Mouse (Mus musculus) liver, embryonic 14.5 days (tissue): Measurements from ENCODE around the gene Tmem231. TPM values are rescaled to one million over a fixed set of nuclear protein-coding genes. Genes with fewer than 3 reads are reported as not detected.

Experiments
- ATAC-seq: fragments of 200-750 bp; cut with Nextera tagmentation; 2 replicates; pipeline ENCODE4 v1.8.0; 2017; ENCODE audit warnings: moderate number of reproducible peaks, mild to moderate bottlenecking, moderate library complexity; ENCODE audit not compliant: insufficient read depth
- DNase-seq, 3 experiments: peaks; one replicate each; pipeline ENCODE4 v3.0.0-alpha.2; 2012 to 2013; ENCODE audit warnings: low read depth in 3 of 3, low spot score in 3 of 3
- H3K27ac ChIP-seq: fragments of 300-500 bp; sonication (generic); 2 replicates; pipeline ENCODE4 v1.5.1; 2014; ENCODE audit warnings: moderate library complexity, mild to moderate bottlenecking, control low read depth, inconsistent platforms
- H3K27me3 ChIP-seq: fragments of 300-500 bp; sonication (generic); 2 replicates; pipeline ENCODE4 v1.6.1; 2014; ENCODE audit warnings: mild to moderate bottlenecking, low read length, moderate library complexity; ENCODE audit not compliant: control insufficient read depth, insufficient read depth
- H3K36me3 ChIP-seq: fragments of 300-500 bp; sonication (generic); replicated peaks from 2 replicates; pipeline ENCODE4 v1.6.1; 2014; ENCODE audit warnings: low read depth; ENCODE audit not compliant: control insufficient read depth, insufficient read depth
- H3K4me1 ChIP-seq, 2 experiments: fragments of 200-500 bp in 1 of 2; fragments of 300-500 bp in 1 of 2; sonication (generic) in 1 of 2; replicated peaks; 2 replicates each; pipeline ENCODE4 v1.6.1; 2012 to 2014; ENCODE audit warnings: antibody characterized with exemption in 1 of 2, inconsistent platforms in 1 of 2, low read length in 1 of 2; ENCODE audit not compliant: control insufficient read depth in 2 of 2, insufficient read depth in 2 of 2
- H3K4me2 ChIP-seq: fragments of 300-500 bp; sonication (generic); 2 replicates; pipeline ENCODE4 v1.6.1; 2014; ENCODE audit warnings: low read depth, mild to moderate bottlenecking, control low read depth, moderate library complexity
- H3K4me3 ChIP-seq, 2 experiments: fragments of 200-500 bp in 1 of 2; fragments of 300-500 bp in 1 of 2; sonication (generic) in 1 of 2; 2 replicates each; pipeline ENCODE4 v1.5.1; 2012 to 2014; ENCODE audit warnings: low read depth in 2 of 2, low read length in 2 of 2, mild to moderate bottlenecking in 2 of 2, control low read depth in 1 of 2, inconsistent platforms in 1 of 2, moderate library complexity in 1 of 2; ENCODE audit not compliant: insufficient read depth in 1 of 2
- H3K9ac ChIP-seq: fragments of 300-500 bp; sonication (generic); replicated peaks from 2 replicates; pipeline ENCODE4 v1.6.1; 2014; ENCODE audit warnings: mild to moderate bottlenecking, control low read depth, moderate library complexity
- H3K9me3 ChIP-seq: fragments of 300-500 bp; sonication (generic); 2 replicates; pipeline ENCODE4 v1.6.1; 2016; ENCODE audit warnings: low read length, mixed read lengths; ENCODE audit not compliant: control insufficient read depth
- CTCF ChIP-seq: IDR thresholded peaks from 2 replicates; pipeline ENCODE4 v1.5.1; 2016; ENCODE audit warnings: antibody characterized with exemption, low read depth, control low read depth
- EP300 ChIP-seq: IDR thresholded peaks from 2 replicates; pipeline ENCODE4 v1.6.1; 2016; ENCODE audit warnings: antibody characterized with exemption, low read depth
- WGBS: fragments of 180-500 bp; shearing (Covaris S2); extraction: QIAGEN DNeasy Blood & Tissue Kit; methylation state at CpG from one replicate; pipeline ENCODE4 v1.1.7; 2014; ENCODE audit not compliant: insufficient replicate concordance; 5-methylcytosine and 5-hydroxymethylcytosine counted together
- polyA plus RNA-seq, 2 experiments: library from polyadenylated mRNA; depleted of rRNA in 1 of 2; stranded (reverse) in 1 of 2; unstranded in 1 of 2; fragments of >200 nt; fragmentation: Nextera tagmentation in 1 of 2; extraction: Ambion mirVana in 1 of 2; gene quantifications; 2 replicates each; pipeline versions ENCODE4 v1.2.1 to v1.2.3; 2012 to 2014

Gene Tmem231
- polyA plus RNA-seq, 2 experiments, result 1.7 to 2.0 TPM

- Histone ChIP-seq H3K36me3 (no peaks in the 10 kb centered on the region; the same call in 1 of the 2 replicates), H3K4me2 (peak overlapping the region; percentile 70), H3K9me3 (no peaks in the 10 kb centered on the region), H3K27ac (peak overlapping the region; percentile 25; the same call in 1 of the 2 replicates), H3K27me3 (no peaks in the 10 kb centered on the region), H3K4me3 (no peak overlapping the region; a peak in 1 of 4 replicates), H3K9ac (no peak overlapping the region), H3K4me1 (peaks cover 44 to 46% of the 10 kb centered on the region in 2 experiments)
- no peak for TF ChIP-seq EP300
- TF ChIP-seq CTCF, result no peak
- 81% methylated on average over 2 of the region's 2 CpGs for WGBS
- DNase-seq (no peak), ATAC-seq (no peak)
These were observed 520 bp upstream of the Tmem231 start for GRCm38 (mm10) chr8:111934201-111934600.

GRCm38 (mm10) chr8:111932580-111933336 lies 923 bp downstream of the Tmem231 start:
- H3K27ac ChIP-seq, result peak overlapping the region; percentile 73
- TF ChIP-seq EP300, result no peak
- no peak for TF ChIP-seq CTCF

GRCm38 (mm10) chr8:111931721-111932120 lies 2.0 kb downstream of the Tmem231 start:
- Histone ChIP-seq H3K4me2 (peak overlapping the region; percentile 70; the same call in 1 of the 2 replicates), H3K27me3 (no peaks in the 10 kb centered on the region), H3K4me1 (peaks cover 46 to 48% of the 10 kb centered on the region in 2 experiments), H3K36me3 (no peaks in the 10 kb centered on the region; the same call in 1 of the 2 replicates), H3K9me3 (no peaks in the 10 kb centered on the region), H3K4me3 (no peak overlapping the region), H3K27ac (no peak overlapping the region), H3K9ac (no peak overlapping the region)
- ATAC-seq (no peak), DNase-seq (no peak)
- WGBS, result 84% methylated on average over 16 of the region's 16 CpGs
- TF ChIP-seq CTCF (no peak), EP300 (no peak)

More at GRCm38 (mm10) chr8:111932580-111933336, 923 bp downstream of the Tmem231 start:
- H3K9me3 ChIP-seq, result no peaks in the 10 kb centered on the region
- no peaks in the 10 kb centered on the region for H3K27me3 ChIP-seq
- peak; percentile 65 to 70 (median 70) for DNase-seq
- no peaks in the 10 kb centered on the region; the same call in 1 of the 2 replicates for H3K36me3 ChIP-seq
- H3K4me2 ChIP-seq, result peak overlapping the region; percentile 70
- H3K9ac ChIP-seq, result peak overlapping the region; percentile 70
- WGBS, result 36% methylated on average over 19 of the region's 19 CpGs
- H3K4me1 ChIP-seq, result peaks cover 44 to 46% of the 10 kb centered on the region in 2 experiments
- peak overlapping the region; percentile 69 to 78 for H3K4me3 ChIP-seq
- peak; percentile 34 for ATAC-seq

GRCm38 (mm10) chr8:111929648-111930344 lies 3.9 kb downstream of the Tmem231 start:
- Histone ChIP-seq H3K4me1 (peaks cover 51 to 55% of the 10 kb centered on the region in 2 experiments), H3K4me2 (peak overlapping the region; percentile 60), H3K4me3 (peak overlapping the region; percentile 3 to 42; a peak in 3 of 4 replicates), H3K27me3 (no peaks in the 10 kb centered on the region), H3K9ac (peak overlapping the region; percentile 59), H3K9me3 (no peaks in the 10 kb centered on the region), H3K27ac (peak overlapping the region; percentile 89), H3K36me3 (no peaks in the 10 kb centered on the region; the same call in 1 of the 2 replicates)
- WGBS, result 8% methylated on average over 8 of the region's 8 CpGs
- DNase-seq (peak; percentile 78 to 80 (median 79)), ATAC-seq (peak; percentile 86)
- TF ChIP-seq CTCF (no peak), EP300 (peak; percentile 79)

- Histone ChIP-seq H3K9ac (no peak overlapping the region), H3K36me3 (no peaks in the 10 kb centered on the region), H3K9me3 (no peaks in the 10 kb centered on the region), H3K27me3 (no peaks in the 10 kb centered on the region), H3K4me2 (peak overlapping the region; percentile 11; the same call in 1 of the 2 replicates), H3K4me3 (no peak overlapping the region), H3K27ac (peak overlapping the region; percentile 8), H3K4me1 (peaks cover 19 to 27% of the 10 kb centered on the region in 2 experiments)
- TF ChIP-seq CTCF (no peak), EP300 (no peak)
- no peak for ATAC-seq
- 23% methylated on average over 7 of the region's 7 CpGs for WGBS
- peak in 1 of 3 experiments; percentile 14 for DNase-seq
These were observed 8.7 kb downstream of the Tmem231 start for GRCm38 (mm10) chr8:111924976-111925375.
